Mouse (Mus musculus) spleen, adult 2 months (tissue): ENCODE measurements around the gene Prkag2. TPM values are rescaled to one million over a fixed set of nuclear protein-coding genes. Genes with fewer than 3 reads are reported as not detected.

Experiments used
- DNase-seq, 2 experiments: peaks; one replicate each; pipeline versions ENCODE4 v3.0.0 to v3.0.0-alpha.2; 2012 to 2021; ENCODE audit warnings: low spot score in 2 of 2, low read depth in 1 of 2
- H3K27ac ChIP-seq: fragments of 200-500 bp; 2 replicates; pipeline ENCODE4 v1.5.1; 2012; ENCODE audit warnings: low read length, inconsistent platforms; ENCODE audit not compliant: insufficient read depth
- H3K27me3 ChIP-seq: fragments of 200-500 bp; 2 replicates; pipeline ENCODE4 v1.6.1; 2012; ENCODE audit warnings: mild to moderate bottlenecking, moderate library complexity, low read length, inconsistent platforms; ENCODE audit not compliant: control insufficient read depth, insufficient read depth
- H3K36me3 ChIP-seq: fragments of 200-500 bp; 2 replicates; pipeline ENCODE4 v1.6.1; 2012; ENCODE audit warnings: mild to moderate bottlenecking, low read length, inconsistent platforms; ENCODE audit not compliant: control insufficient read depth, insufficient read depth
- H3K4me1 ChIP-seq: fragments of 200-500 bp; 2 replicates; pipeline ENCODE4 v1.6.1; 2011; ENCODE audit warnings: inconsistent platforms; ENCODE audit not compliant: control insufficient read depth, insufficient read depth, insufficient read length
- H3K4me3 ChIP-seq: fragments of 200-500 bp; 2 replicates; pipeline ENCODE4 v1.5.1; 2011; ENCODE audit warnings: mild to moderate bottlenecking, inconsistent platforms; ENCODE audit not compliant: insufficient read depth, insufficient read length; ENCODE audit errors: extremely low read depth
- CTCF ChIP-seq: fragments of 200-500 bp; IDR thresholded peaks from 2 replicates; pipeline ENCODE4 v1.5.1; 2011; ENCODE audit warnings: mild to moderate bottlenecking, inconsistent platforms; ENCODE audit not compliant: insufficient read depth, insufficient read length, insufficient replicate concordance; ENCODE audit errors: extremely low read depth
- POLR2A ChIP-seq: fragments of 200-500 bp; IDR thresholded peaks from 2 replicates; pipeline ENCODE4 v1.6.1; 2011; ENCODE audit warnings: low read depth, low read length, inconsistent platforms
- WGBS: fragments of 180-500 bp; shearing (Covaris S2); methylation state at CpG from one replicate; pipeline ENCODE4 v1.1.7; 2018; 5-methylcytosine and 5-hydroxymethylcytosine counted together
- polyA plus RNA-seq: library from polyadenylated mRNA; depleted of rRNA; stranded (reverse); fragments of >200 nt; gene quantifications from 2 replicates; pipeline ENCODE4 v1.2.3, GENCODE M21; 2012

The Prkag2 gene
- polyA plus RNA-seq, 1 experiment, result 7.7 TPM

GRCm38 (mm10) chr5:24952842-24953741, 147.3 kb downstream of the Prkag2 start:
- no peak for TF ChIP-seq CTCF
- no peak for TF ChIP-seq POLR2A
- H3K27ac ChIP-seq, result no peak overlapping the region
- no peak for DNase-seq
- H3K36me3 ChIP-seq, result no peaks in the 10 kb centered on the region
- WGBS, result 57% methylated on average over 16 of the region's 16 CpGs
- no peak overlapping the region for H3K4me3 ChIP-seq
- no peaks in the 10 kb centered on the region for H3K4me1 ChIP-seq
- H3K27me3 ChIP-seq, result no peaks in the 10 kb centered on the region

- TF ChIP-seq CTCF, result no peak
- no peak for TF ChIP-seq POLR2A
- Histone ChIP-seq H3K4me1 (no peaks in the 10 kb centered on the region), H3K36me3 (no peaks in the 10 kb centered on the region), H3K27ac (no peak overlapping the region), H3K27me3 (no peaks in the 10 kb centered on the region), H3K4me3 (no peak overlapping the region)
- 74% methylated on average over 6 of the region's 6 CpGs for WGBS
- DNase-seq, result no peak
Observed at GRCm38 (mm10) chr5:24952212-24952611, 148.2 kb downstream of the Prkag2 start.

- 87% methylated on average over 7 of the region's 7 CpGs for WGBS
- DNase-seq, result no peak
Observed at GRCm38 (mm10) chr5:24950891-24951574, 149.4 kb downstream of the Prkag2 start.

GRCm38 (mm10) chr5:24950039-24950438, 150.4 kb downstream of the Prkag2 start:
- 90% methylated on average over 6 of the region's 6 CpGs for WGBS
- TF ChIP-seq POLR2A, result no peak
- TF ChIP-seq CTCF, result no peak

More at GRCm38 (mm10) chr5:24950891-24951574, 149.4 kb downstream of the Prkag2 start:
- Histone ChIP-seq H3K4me3 (no peak overlapping the region), H3K4me1 (no peaks in the 10 kb centered on the region), H3K27me3 (no peaks in the 10 kb centered on the region), H3K36me3 (no peaks in the 10 kb centered on the region), H3K27ac (no peak overlapping the region)
- TF ChIP-seq CTCF (no peak), POLR2A (no peak)

GRCm38 (mm10) chr5:24938046-24938822, 162.2 kb downstream of the Prkag2 start:
- no peaks in the 10 kb centered on the region for H3K36me3 ChIP-seq
- H3K4me3 ChIP-seq, result no peak overlapping the region
- WGBS, result 84% methylated on average over 5 of the region's 5 CpGs
- TF ChIP-seq POLR2A (no peak), CTCF (no peak)
- no peaks in the 10 kb centered on the region for H3K4me1 ChIP-seq
- no peak for DNase-seq
- H3K27ac ChIP-seq, result no peak overlapping the region
- no peaks in the 10 kb centered on the region for H3K27me3 ChIP-seq

More at GRCm38 (mm10) chr5:24950039-24950438, 150.4 kb downstream of the Prkag2 start:
- H3K4me1 ChIP-seq, result no peaks in the 10 kb centered on the region
- no peak overlapping the region for H3K4me3 ChIP-seq
- no peak for DNase-seq
- no peaks in the 10 kb centered on the region for H3K36me3 ChIP-seq
- H3K27ac ChIP-seq, result no peak overlapping the region
- H3K27me3 ChIP-seq, result no peaks in the 10 kb centered on the region

GRCm38 (mm10) chr5:24936451-24936850, 164.0 kb downstream of the Prkag2 start:
- no peak for TF ChIP-seq CTCF
- no peak for TF ChIP-seq POLR2A
- no peak overlapping the region for H3K27ac ChIP-seq
- H3K4me3 ChIP-seq, result no peak overlapping the region
- DNase-seq, result no peak
- H3K4me1 ChIP-seq, result no peaks in the 10 kb centered on the region
- no peaks in the 10 kb centered on the region for H3K36me3 ChIP-seq
- 51% methylated on average over 8 of the region's 8 CpGs for WGBS
- no peaks in the 10 kb centered on the region for H3K27me3 ChIP-seq
